Mouse (Mus musculus): ENCODE data around the gene Nupl2. TPM values are rescaled to one million over a fixed set of nuclear protein-coding genes. Genes with fewer than 3 reads are reported as not detected.

The Nupl2 gene
- total RNA-seq (2014; fragmentation: Nextera tagmentation) = 24.1 and 26.8 TPM in 2 replicates
- 10.1 and 12.0 TPM in 2 replicates for total RNA-seq (2017)
- polyA plus RNA-seq (2012) = 10.4 and 12.4 TPM in 2 replicates

DNA sequence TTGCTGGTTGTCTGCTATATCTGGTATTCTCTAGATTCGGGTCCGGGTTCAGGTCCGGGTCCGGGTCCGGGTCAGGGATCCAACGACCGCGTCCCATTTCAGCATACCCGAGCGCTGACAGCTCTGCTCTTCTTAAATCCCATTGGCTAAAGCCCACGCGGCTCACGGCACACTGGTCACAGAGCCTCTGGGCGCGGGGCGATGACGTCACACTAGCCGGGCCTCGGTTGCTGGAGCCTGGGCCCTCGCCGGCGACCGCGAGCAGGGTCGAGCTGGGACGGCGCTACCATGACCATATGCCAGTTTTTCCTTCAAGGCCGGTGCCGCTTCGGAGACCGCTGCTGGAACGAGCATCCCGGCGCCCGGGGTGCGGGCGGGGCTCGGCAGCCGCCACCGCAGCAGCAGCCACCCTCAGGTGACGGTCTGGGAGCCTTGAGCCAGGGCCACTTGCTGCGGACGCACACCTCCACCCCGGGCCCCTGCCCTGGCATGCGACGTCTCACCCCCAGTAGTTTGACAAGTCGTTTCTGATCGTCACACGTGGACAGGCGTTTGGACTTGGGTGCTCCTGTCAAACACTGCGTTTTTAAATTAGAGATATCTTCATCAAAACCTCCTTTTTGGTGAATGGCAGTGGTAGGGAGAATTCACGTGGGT, at the start of gene Nupl2:
Gene Nupl2 (plus strand): TSS at position 175 of the 657 bp plus-strand sequence.
- TF ChIP-seq TAL1 (conservative IDR thresholded peaks at IDR 0.05; ENCODE audit: low read depth, low read length) (no peak), GATA1 (IDR thresholded peaks at IDR 0.05; ENCODE audit: borderline replicate concordance, low read length) (no peak), POLR2AphosphoS5 (IDR thresholded peaks at IDR 0.05; ENCODE audit: insufficient replicate concordance, low read depth, low read length) (no peak), CTCF (IDR thresholded peaks at IDR 0.05; ENCODE audit: low read depth, low read length) (no peak), GATA2 (IDR thresholded peaks at IDR 0.05; ENCODE audit: borderline replicate concordance, low read depth, low read length) (no peak)
- Histone ChIP-seq H3K4me3 (ENCODE audit: low read depth, low read length) (peak within 1 kb of the TSS; percentile 92), H3K36me3 (replicated peaks) (peaks cover 26% of the 10 kb centered on the region), H3K9me3 (replicated peaks) (no peaks in the 10 kb centered on the region), H3K27me3 (ENCODE audit: insufficient read depth, low read length) (no peaks in the 10 kb centered on the region), H3K4me1 (ENCODE audit: insufficient read depth, low read depth, low read length) (peaks cover 7% of the 10 kb centered on the region)
- ATAC-seq (ENCODE audit: extremely low read depth, insufficient number of reproducible peaks, low FRiP score, poor library complexity, severe bottlenecking) (peak; percentile 95), DNase-seq (ENCODE audit: low spot score) (peak; percentile 95)

DNA sequence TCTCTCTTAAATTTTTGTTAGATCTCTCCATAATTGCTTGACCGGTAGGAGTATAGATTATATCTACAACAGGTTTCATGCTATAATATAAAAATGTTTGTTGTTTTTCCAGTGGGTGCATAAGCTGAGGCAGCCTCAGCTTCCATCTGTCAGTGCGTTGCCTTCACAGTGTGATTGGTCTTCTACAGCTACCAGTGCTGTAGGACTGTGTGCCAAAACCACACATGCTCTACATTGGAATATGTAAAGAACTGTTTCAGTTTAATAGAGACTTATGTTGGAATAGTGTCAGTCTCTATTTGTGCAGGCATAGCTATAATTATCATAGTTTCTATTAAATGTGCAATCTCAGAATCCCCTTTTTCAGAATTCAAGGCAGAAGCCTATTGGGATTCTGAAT, 42.5 kb upstream of the Nupl2 start:
- DNase-seq (ENCODE audit: low spot score) = no peak
- no peaks in the 10 kb centered on the region for H3K27me3 ChIP-seq (ENCODE audit: insufficient read depth, low read length)
- peaks cover 7% of the 10 kb centered on the region for H3K36me3 ChIP-seq (replicated peaks)
- H3K4me1 ChIP-seq (ENCODE audit: insufficient read depth, low read depth, low read length) = no peaks in the 10 kb centered on the region
- no peak overlapping the region for H3K4me3 ChIP-seq (ENCODE audit: low read depth, low read length)
- no peaks in the 10 kb centered on the region for H3K9me3 ChIP-seq (replicated peaks)
- ATAC-seq (ENCODE audit: extremely low read depth, insufficient number of reproducible peaks, low FRiP score, poor library complexity, severe bottlenecking) = no peak
- TF ChIP-seq CTCF (IDR thresholded peaks at IDR 0.05; ENCODE audit: low read depth, low read length) (no peak), GATA1 (IDR thresholded peaks at IDR 0.05; ENCODE audit: borderline replicate concordance, low read length) (no peak), TAL1 (conservative IDR thresholded peaks at IDR 0.05; ENCODE audit: low read depth, low read length) (no peak)

DNA sequence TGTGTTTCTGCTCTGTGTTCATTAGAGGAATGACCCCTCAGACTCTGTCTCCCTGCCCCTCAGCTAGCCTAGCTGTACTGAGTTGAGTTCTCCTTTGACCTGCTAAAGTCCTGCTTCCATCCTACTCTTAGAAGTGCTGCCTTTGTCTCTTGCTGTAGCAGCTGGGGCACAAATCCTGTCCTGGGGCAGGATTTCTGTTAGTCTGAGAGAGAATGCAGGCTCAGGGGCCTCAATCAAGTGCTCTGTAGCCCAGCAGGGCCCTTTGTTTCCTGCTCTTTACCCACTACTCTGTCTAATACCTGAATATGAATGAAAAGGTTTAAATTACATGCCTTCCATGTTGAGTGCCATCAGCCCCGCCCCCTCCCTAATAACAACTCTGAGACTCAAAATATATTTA, 40.6 kb upstream of the Nupl2 start:
- Histone ChIP-seq H3K27me3 (ENCODE audit: insufficient read depth, low read length) (no peaks in the 10 kb centered on the region), H3K4me1 (ENCODE audit: insufficient read depth, low read depth, low read length) (no peaks in the 10 kb centered on the region), H3K9me3 (replicated peaks) (no peaks in the 10 kb centered on the region), H3K4me3 (ENCODE audit: low read depth, low read length) (no peak overlapping the region), H3K36me3 (replicated peaks) (peaks cover 15% of the 10 kb centered on the region)
- DNase-seq (ENCODE audit: low spot score) (no peak), ATAC-seq (ENCODE audit: extremely low read depth, insufficient number of reproducible peaks, low FRiP score, poor library complexity, severe bottlenecking) (no peak)
- TF ChIP-seq TAL1 (conservative IDR thresholded peaks at IDR 0.05; ENCODE audit: low read depth, low read length) = no peak
- TF ChIP-seq GATA2 (IDR thresholded peaks at IDR 0.05; ENCODE audit: borderline replicate concordance, low read depth, low read length) = no peak
- TF ChIP-seq POLR2AphosphoS5 (IDR thresholded peaks at IDR 0.05; ENCODE audit: insufficient replicate concordance, low read depth, low read length) = no peak
- no peak for TF ChIP-seq GATA1 (IDR thresholded peaks at IDR 0.05; ENCODE audit: borderline replicate concordance, low read length)
- TF ChIP-seq CTCF (IDR thresholded peaks at IDR 0.05; ENCODE audit: low read depth, low read length) = no peak

DNA sequence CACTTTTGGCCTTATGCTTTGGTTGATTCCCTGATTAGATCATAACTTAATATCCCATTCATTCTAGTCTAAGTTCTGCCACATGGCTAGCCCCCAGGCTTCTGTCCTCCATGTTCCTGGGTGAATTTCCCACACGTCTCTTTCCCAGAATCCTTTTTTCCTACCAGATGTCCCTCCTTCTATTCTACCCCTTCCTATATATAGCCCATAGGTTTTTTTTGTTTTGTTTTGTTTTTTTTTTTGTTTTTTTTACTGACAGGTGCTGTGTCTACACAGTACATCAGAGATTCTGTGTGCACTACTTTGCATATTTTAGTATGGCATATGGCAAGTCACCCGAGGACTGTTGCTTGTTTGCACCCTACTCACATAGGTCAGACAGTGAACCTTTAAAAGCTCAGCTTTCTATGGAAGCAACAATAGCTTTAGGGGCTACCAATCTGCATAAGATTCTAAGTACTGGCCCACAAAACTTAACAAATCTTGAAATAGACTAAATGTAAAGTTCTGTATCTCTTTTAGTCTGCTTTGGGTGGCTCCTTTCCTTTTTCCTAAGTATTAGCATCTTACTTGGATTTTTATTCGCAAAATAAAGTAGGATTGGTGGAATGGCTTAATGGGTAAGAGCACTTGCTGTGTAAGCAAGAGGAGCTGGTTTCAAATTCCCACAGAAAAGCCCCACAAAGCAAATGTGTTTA, 40.0 kb upstream of the Nupl2 start:
- Histone ChIP-seq H3K4me3 (ENCODE audit: low read depth, low read length) (no peak overlapping the region), H3K4me1 (ENCODE audit: insufficient read depth, low read depth, low read length) (no peaks in the 10 kb centered on the region), H3K27me3 (ENCODE audit: insufficient read depth, low read length) (no peaks in the 10 kb centered on the region), H3K9me3 (replicated peaks) (no peaks in the 10 kb centered on the region), H3K36me3 (replicated peaks) (peaks cover 15% of the 10 kb centered on the region)
- ATAC-seq (ENCODE audit: extremely low read depth, insufficient number of reproducible peaks, low FRiP score, poor library complexity, severe bottlenecking) = no peak
- no peak for DNase-seq (ENCODE audit: low spot score)
- TF ChIP-seq GATA1 (IDR thresholded peaks at IDR 0.05; ENCODE audit: borderline replicate concordance, low read length) (no peak), TAL1 (conservative IDR thresholded peaks at IDR 0.05; ENCODE audit: low read depth, low read length) (no peak), CTCF (IDR thresholded peaks at IDR 0.05; ENCODE audit: low read depth, low read length) (no peak), GATA2 (IDR thresholded peaks at IDR 0.05; ENCODE audit: borderline replicate concordance, low read depth, low read length) (no peak), POLR2AphosphoS5 (IDR thresholded peaks at IDR 0.05; ENCODE audit: insufficient replicate concordance, low read depth, low read length) (no peak)

DNA sequence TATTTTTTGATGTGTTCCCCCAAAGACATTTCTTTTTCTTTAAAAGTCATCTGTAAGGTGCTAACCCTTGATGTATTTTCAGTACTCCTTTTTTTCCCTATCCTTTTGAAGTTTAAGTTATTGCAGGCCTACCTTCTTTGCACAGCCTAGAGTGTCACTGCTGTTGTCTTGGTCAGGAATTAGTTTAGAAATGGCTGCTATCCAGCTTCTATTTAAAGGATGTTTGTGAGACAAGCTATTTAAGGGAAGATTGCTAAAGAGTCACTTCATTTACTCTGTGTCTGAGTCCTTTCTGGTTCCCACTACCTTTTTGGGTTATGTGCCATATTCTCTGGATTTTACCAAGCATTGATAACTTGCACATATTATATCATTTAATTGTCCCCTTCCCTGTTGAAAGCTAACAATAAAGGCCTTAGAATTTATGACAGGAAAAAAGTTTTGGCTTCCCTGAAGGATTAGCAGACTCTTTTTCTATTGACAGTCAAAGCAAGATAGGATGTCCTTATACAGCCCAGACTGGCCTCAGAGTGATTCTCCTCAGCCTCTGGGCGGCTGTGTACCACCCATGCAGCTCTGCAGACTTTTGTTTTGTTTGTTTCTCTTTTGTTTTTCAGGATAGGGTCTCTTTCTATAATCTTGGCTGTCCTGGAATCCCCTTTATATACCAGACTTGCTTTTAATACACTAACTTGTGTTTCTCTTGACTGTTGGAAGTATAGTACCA, 38.7 kb upstream of the Nupl2 start:
- DNase-seq (ENCODE audit: low spot score) (no peak), ATAC-seq (ENCODE audit: extremely low read depth, insufficient number of reproducible peaks, low FRiP score, poor library complexity, severe bottlenecking) (no peak)
- Histone ChIP-seq H3K36me3 (replicated peaks) (peaks cover 22% of the 10 kb centered on the region), H3K4me1 (ENCODE audit: insufficient read depth, low read depth, low read length) (no peaks in the 10 kb centered on the region), H3K4me3 (ENCODE audit: low read depth, low read length) (no peak overlapping the region), H3K9me3 (replicated peaks) (no peaks in the 10 kb centered on the region), H3K27me3 (ENCODE audit: insufficient read depth, low read length) (no peaks in the 10 kb centered on the region)
- TF ChIP-seq CTCF (IDR thresholded peaks at IDR 0.05; ENCODE audit: low read depth, low read length) = no peak
- TF ChIP-seq TAL1 (conservative IDR thresholded peaks at IDR 0.05; ENCODE audit: low read depth, low read length) = no peak
- TF ChIP-seq GATA2 (IDR thresholded peaks at IDR 0.05; ENCODE audit: borderline replicate concordance, low read depth, low read length) = no peak
- TF ChIP-seq GATA1 (IDR thresholded peaks at IDR 0.05; ENCODE audit: borderline replicate concordance, low read length) = no peak
- TF ChIP-seq POLR2AphosphoS5 (IDR thresholded peaks at IDR 0.05; ENCODE audit: insufficient replicate concordance, low read depth, low read length) = no peak

DNA sequence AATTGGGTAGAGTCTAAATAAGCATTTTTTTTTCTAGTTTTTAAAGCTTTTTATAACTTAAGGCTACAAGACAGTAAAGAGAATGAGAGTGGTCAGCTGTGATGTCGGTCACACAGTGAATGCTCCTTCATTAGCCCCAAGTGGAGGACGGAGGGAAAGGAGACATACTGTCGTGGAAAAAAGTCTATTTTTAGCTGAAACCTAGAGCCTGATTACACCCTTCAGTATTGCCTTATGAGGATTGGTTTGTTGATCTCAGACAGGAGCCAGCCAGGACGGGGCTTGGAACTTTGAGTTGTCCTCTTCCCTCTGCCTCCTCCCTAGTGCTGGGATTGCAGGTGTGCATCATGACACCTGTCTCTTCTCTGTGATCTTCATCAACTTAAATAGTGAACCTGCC, 37.8 kb upstream of the Nupl2 start:
- DNase-seq (ENCODE audit: low spot score) = no peak
- Histone ChIP-seq H3K4me3 (ENCODE audit: low read depth, low read length) (no peak overlapping the region), H3K9me3 (replicated peaks) (no peaks in the 10 kb centered on the region), H3K36me3 (replicated peaks) (peaks cover 22% of the 10 kb centered on the region), H3K4me1 (ENCODE audit: insufficient read depth, low read depth, low read length) (no peaks in the 10 kb centered on the region), H3K27me3 (ENCODE audit: insufficient read depth, low read length) (no peaks in the 10 kb centered on the region)
- ATAC-seq (ENCODE audit: extremely low read depth, insufficient number of reproducible peaks, low FRiP score, poor library complexity, severe bottlenecking) = no peak
- TF ChIP-seq CTCF (IDR thresholded peaks at IDR 0.05; ENCODE audit: low read depth, low read length) = no peak
- TF ChIP-seq GATA2 (IDR thresholded peaks at IDR 0.05; ENCODE audit: borderline replicate concordance, low read depth, low read length) = no peak
- no peak for TF ChIP-seq TAL1 (conservative IDR thresholded peaks at IDR 0.05; ENCODE audit: low read depth, low read length)
- TF ChIP-seq GATA1 (IDR thresholded peaks at IDR 0.05; ENCODE audit: borderline replicate concordance, low read length) = no peak
- no peak for TF ChIP-seq POLR2AphosphoS5 (IDR thresholded peaks at IDR 0.05; ENCODE audit: insufficient replicate concordance, low read depth, low read length)
